Mouse (Mus musculus) heart, adult 18-20 months (tissue): ENCODE data around the gene Tcf20. TPM values are rescaled to one million over a fixed set of nuclear protein-coding genes. Genes with fewer than 3 reads are reported as not detected.

Experiments used
- DNase-seq, 2 experiments: peaks; one replicate each; pipeline ENCODE4 v3.0.0; 2021 to 2022; ENCODE audit warnings: mixed read lengths in 1 of 2
- total RNA-seq, 2 experiments: library from RNA; stranded (reverse); gene quantifications; 2 replicates each; pipeline ENCODE4 v1.2.3; 2021

Tcf20 gene
- total RNA-seq, 2 experiments from 2014 or later, result 48.2 to 56.6 TPM

GRCm38 (mm10) chr15:82992911-82993310, 5.2 kb upstream of the Tcf20 start:
- no peak for DNase-seq

DNA sequence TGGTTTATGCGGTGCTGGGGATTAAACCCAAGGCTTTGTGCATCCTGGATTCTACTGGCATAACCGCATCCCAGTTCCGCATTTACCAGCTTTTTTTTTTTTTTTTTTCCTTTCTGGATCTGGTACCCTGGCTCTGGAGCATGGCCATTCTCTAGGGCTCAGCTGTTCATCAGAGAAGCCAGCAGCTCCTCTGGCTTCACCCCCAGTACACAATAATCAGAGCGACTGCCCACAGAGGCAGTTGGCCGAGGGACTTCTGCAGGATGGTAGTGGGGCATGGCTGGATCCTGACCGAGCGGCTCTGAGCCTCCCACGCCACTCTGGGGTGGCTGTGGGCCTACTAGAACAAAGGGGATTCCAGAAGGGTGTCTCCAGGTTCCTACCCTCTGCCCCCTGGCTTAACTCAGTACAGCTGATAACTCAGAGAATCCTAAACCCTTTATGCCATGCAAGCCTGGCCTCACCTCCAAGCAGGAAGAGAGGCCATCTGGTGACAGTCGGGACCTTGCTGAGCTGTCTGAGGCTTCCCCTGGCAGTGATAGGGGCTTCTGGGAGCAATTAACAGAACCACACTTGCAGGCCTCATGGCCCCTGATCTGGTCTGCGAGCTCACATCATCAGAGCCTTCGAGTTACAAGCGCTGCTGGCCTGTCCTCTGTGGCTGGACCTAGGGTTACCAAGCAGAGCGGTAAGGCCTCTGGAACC, 4.6 kb upstream of the Tcf20 start:
- DNase-seq, result no peak

- DNase-seq, result no peak
Measured at GRCm38 (mm10) chr15:82989190-82989704, 1.6 kb upstream of the Tcf20 start.

DNA sequence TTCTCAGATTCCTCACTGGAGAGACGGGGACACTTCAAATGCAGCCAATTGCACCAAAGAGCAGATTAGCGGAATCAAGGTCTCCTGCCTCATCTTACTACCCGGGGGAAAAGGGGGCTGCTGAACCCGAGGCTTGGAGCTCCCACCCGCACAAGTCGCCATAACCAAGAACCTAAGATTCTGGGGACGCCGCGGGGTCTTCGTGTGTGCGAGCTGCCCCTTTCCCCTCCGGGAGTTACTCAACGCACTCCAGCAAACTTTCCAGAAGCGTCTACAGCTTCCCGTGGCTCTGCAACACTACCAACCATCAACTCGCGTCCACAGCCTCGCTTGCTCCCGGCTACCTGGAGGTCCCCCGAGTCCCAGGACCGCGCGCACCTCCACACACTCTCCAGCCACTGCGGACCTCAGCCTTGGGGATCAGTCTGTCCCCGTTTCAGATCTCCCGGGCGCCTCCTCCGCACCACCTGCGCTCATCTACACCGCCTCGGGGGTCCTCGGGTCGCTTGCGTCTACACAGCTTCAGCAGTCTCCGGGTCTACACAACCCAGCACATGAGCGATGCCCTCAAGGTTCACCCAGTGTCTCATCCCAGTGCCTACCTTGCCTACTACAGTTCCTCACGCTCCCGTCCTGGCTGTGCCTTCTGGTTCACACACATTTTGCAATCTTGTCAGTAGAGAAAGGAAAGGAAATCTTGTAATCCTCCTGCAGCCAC, 499 bp downstream of the Tcf20 start:
- no peak for DNase-seq

GRCm38 (mm10) chr15:82984574-82984973, 3.1 kb downstream of the Tcf20 start:
- no peak for DNase-seq

- DNase-seq, result no peak
Measured at GRCm38 (mm10) chr15:82984097-82984496, 3.6 kb downstream of the Tcf20 start.

- DNase-seq, result peak; percentile 26 to 35
Measured at GRCm38 (mm10) chr15:82983416-82984026, 4.2 kb downstream of the Tcf20 start.

- peak; percentile 52 to 58 for DNase-seq
Measured at GRCm38 (mm10) chr15:82982724-82983415, 4.8 kb downstream of the Tcf20 start.

GRCm38 (mm10) chr15:82981676-82982520, 5.8 kb downstream of the Tcf20 start:
- no peak for DNase-seq

DNA sequence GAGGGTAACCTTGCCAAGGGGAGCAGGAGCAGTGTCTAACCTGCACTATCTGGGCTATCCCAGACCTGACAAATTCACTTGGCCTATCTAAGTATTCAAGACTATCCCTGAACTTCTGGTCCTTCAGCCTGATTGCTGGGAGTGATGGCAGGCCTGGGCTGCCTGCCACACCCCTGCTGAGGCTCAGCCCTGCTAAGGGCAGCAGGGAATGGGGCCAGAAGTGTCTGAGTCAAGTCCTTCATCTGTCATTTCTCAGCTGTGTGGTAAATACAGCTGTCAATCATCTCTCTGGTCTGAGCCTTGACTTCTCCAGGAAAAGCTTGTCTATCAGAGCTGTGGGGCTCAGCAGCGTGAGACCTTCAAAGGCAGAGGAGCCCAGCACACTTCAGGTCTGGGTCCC, 8.1 kb downstream of the Tcf20 start:
- DNase-seq, result no peak

GRCm38 (mm10) chr15:82974471-82974870, 13.2 kb downstream of the Tcf20 start:
- no peak for DNase-seq

GRCm38 (mm10) chr15:82969206-82969721, 18.4 kb downstream of the Tcf20 start:
- DNase-seq, result no peak

GRCm38 (mm10) chr15:82968449-82968848, 19.2 kb downstream of the Tcf20 start:
- no peak for DNase-seq

- no peak for DNase-seq
Measured at GRCm38 (mm10) chr15:82967947-82968346, 19.7 kb downstream of the Tcf20 start.

DNA sequence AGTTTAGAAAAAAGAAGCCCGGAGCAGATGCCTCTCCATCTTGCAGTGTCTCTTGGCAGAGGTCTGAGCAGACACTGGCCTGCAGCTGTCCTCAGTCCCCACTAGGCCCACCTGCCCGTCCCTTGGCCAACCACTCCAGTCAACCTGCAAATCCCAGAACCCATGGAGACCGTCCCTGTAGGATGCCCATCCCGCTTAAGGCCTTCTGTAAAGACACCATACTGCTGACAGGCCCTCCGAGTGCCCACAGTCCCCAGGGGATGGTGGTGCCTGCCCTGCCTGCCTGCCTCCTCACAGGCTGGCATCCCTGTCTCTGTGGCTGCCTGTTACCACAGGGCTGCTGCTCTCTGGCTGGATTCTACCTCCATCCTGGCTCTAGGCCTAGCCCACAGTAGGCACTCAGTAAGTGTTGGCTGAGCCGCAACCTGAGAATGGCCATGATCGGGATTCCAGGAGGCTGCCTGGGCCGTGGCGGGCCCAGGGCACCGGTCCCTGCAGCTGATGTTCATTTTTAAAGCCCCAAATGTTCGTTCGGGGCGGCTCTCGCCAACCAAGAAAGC, 23.3 kb downstream of the Tcf20 start:
- DNase-seq, result no peak

DNA sequence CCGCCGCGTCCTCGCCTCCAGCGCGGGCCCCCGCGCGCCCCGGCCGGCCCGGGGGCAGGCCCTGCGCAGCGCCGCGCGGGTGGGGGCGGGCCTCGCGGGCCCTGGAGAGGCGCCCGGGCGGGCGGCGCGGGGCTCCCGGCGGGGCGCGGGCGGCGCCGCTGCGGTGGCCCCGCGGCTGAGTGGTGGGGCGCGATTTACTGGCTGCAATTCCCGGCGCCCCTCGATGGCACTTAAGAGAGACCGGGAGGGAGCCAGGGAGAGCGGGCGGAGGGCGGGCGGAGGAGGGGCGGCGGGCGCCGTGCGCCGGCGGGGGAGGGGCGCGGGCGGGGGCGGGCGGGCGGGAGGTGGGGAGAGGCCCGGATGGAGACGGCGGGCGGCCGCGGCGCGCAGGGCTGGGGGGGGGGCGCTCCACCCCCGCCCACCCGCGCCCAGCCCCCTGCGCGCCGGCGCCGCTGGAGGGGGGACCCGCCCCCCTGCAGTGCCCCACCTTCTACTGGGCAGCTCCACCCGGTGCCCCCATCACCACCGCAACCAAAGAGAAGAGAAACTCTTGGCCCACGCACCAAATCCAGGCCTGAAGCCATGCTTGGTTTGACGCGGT, 24.0 kb downstream of the Tcf20 start:
- DNase-seq, result no peak

GRCm38 (mm10) chr15:82963090-82963489, 24.6 kb downstream of the Tcf20 start:
- no peak for DNase-seq

DNA sequence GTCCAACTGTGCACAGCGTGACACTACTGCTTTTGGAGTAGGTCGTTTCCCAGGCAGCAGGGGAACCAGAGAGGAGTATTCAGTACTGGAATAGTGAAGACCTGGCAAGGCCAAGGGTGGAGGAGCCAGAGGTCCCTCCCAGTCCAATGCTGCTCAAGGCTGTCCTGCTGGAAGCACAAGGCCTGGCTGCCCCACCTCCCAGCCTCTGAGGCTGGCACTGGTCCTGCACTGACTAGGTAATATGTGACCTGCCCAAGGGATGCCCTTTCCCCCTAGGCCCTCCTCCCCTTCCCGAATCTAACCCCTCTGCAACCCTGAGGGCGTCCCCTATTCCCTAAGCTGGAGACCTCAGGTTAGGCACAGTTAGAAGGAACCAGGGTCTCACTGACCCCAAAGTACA, 25.1 kb downstream of the Tcf20 start:
- no peak for DNase-seq

DNA sequence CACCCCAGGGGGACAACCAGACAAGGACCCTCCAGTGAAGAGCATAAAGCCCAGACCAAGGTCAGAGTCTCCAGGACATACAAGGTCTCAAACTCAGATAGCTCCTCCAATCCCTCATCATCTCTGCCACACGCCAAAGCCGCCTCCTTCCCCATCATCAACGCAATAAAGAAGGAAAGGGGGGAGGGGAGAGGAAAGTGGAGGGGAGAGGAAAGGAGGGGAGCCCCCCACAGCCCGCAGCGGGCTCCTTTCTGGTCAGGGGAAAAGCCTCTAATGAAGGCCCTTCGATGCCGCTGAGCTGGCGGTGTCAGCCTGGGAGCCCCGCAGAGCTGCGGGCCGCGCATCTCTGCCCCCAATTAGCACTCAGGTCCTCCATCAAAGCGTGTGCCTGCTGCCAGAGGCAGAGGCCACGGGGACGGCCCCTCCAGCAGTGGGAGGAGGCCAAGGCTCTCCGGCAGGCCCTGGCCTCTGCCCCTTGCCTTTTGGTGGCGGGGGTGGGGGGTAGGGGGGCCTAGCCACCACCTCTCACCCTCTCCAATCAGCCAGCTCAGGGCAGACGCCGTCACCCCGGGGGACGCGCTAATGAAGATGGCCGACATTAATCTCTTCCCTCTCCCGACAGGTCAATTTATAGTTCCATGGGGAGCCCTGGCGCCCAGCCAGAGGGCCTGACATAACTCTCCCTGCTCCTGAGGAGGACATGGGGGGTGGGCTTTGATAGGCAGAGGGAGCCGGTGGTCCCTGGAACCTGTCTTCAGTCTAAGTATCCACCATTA, 26.7 kb downstream of the Tcf20 start:
- no peak for DNase-seq

GRCm38 (mm10) chr15:82959151-82959550, 28.5 kb downstream of the Tcf20 start:
- DNase-seq, result no peak
